Mouse (Mus musculus) yolk sac, embryonic 10.5 days (tissue): ENCODE data around the gene Amph.
"Not testable (repeated sequence)": the region's sequence is repeated elsewhere in the genome, so short reads cannot be mapped to it uniquely, and the experiment has no call there.

Experiments used
- DNase-seq: peaks from one replicate; pipeline ENCODE4 v3.0.0-alpha.2; 2017; ENCODE audit warnings: low spot score

The Amph gene

DNA sequence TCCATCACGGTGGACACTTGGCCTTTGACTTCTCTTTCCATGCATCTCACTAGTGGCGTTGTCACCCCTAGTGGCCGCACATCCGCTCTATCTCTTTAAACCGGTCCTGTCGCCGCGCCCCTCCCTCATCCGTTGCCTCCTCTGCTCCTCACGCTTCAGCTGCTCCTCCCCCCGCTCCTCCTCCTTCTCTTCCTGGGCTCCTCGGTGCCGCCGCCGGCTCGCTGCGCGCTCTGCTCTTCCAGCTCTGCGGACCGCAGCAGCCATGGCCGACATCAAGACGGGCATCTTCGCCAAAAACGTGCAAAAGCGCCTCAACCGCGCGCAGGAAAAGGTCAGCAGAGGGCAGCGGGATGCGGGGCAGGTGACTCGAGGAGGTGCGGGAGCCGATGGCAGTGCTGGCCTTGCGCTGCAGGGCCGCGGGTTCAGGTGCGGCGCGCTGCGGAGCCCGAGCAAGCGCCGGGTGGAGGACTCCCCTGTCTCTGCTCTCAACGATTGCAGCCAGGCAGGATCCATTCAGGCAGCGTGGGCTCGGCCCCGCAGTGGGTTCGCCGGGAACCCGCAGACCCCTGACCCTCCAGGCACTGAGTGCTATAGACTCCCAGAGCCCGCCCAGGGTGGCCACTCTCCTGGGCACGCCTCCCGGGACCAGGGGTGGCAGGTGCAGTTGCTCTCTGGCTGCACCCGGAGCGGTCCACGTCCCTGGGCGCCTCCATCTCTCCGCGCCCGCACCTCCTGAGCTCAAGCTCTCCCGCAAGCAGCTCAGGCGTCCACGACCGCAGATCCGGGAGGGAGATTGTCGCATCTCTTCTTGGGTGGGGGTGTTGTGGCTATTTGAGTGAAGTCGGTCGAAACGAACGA is at the start of gene Amph:
Gene Amph (plus strand): TSS at position 35 of the 858 bp plus-strand sequence.
- peak; percentile 78 for DNase-seq

DNA sequence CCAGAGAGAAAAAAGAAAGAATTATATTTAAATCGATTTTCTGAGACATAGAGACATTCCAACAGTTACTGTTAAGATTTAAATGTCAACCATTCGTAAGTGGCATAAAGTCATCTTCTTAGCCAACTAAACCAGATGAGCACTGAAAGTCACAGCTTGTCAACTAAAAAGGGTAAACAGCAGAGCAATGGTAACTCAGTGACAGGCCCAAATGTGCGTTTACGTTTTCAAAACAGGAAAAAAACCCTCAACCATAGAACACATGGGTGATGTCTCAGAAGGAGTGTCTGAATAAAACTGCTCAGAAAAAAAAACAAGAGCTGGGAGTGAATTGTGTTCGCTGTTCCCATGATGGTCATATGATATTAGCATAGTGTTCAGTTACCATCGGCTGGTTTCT is 44.4 kb upstream of the Amph start:
- no peak for DNase-seq

DNA sequence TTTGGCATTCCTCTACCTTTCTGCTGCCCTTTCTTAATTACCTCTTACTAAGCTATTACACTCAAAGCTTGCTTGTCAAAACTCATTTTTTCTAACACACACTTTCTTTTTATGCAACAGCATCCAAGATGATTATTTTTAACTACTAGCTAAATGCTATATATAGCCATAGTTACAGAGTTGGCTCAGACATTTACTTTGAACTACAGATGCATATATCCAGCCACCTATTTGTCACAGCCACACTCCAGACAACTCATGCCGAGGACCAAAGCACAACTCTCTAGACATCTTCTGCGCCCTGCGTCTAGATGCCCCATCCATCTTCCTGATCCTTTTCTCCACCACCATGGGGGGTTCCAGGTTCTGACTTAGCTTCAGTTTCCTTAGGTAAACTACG is 33.2 kb upstream of the Amph start:
- DNase-seq: no peak

DNA sequence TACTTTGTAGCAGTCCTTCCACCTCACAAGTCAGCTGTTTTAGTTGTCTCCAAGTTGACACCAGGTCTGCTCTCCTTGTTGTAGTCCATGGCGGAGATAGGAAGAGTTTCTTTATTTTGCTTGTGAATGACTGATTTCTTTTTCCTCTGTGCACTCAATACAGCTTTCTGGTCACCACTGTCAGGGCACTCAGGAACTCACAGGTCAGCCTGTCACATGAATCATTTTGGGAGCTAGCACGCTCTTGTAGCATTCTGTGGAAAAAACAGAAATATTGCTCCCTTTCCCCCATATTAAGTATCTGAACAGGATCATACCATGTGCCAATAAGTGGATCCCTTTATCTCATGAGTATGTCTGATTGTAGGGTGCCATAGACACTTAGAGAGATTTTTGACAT is 14.8 kb upstream of the Amph start:
- not testable (repeated sequence) for DNase-seq

DNA sequence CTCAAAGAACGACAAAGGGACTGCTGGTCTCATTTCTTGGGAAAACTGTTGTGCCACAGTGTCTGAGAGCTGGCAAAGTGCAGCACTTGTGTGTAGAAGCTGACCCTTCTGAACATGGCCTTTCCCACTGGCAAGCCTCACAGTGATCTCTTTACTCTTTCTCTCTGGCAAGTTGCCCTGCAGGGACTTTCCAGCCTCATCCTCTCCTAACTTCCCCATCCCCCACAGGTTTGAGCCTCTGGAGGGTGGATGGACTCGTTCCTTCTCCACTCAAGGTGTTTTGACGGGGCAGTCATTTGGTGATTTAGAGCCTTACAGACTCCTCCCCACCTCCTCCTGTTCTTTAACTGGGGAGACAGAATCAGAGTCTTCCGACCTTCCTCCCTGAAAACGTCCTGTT is 319 bp upstream of the Amph start:
- DNase-seq: no peak

DNA sequence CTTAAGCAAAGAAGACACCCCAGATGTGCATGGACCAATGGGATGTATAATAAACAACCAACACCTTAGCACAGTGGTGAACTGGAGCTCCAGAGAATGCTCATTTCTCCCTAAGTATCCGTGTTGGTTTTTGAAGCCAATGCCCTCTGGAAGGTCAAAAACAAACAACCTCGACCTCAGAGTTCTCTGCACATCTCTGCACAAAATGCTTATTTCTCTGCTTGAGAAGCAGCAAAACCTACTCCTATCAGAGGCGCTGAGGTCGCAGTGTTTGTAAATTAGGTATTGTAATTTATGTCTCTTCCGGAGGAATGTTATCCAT is 985 bp downstream of the Amph start:
- DNase-seq: no peak

DNA sequence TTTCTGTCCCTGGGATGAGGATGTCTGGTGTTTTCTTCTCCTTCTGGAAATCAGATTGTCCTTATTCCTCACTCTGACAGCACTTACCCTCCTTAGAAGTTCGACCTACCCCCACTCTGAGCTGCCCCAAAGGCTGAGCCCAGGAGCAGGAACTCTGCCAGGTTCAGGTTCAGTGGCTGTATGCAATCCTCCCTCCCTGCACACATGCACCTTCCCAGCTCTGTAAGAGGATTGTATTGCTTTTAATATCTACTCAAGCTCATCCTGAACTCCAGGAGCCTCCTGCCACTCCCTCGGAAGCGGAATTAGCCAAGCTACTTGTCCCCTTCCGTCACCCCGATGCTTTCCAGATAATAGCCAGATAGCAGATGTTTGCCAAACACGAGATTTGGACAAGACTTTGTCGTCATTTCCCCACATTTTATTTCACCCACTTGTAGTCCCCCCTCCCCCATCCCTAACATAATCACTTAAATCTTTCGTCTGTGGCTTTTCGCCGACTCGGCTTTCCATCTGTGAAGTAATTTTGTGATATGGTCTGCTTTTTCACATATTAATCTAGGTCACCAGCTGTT is 1.7 kb downstream of the Amph start:
- DNase-seq: no peak

DNA sequence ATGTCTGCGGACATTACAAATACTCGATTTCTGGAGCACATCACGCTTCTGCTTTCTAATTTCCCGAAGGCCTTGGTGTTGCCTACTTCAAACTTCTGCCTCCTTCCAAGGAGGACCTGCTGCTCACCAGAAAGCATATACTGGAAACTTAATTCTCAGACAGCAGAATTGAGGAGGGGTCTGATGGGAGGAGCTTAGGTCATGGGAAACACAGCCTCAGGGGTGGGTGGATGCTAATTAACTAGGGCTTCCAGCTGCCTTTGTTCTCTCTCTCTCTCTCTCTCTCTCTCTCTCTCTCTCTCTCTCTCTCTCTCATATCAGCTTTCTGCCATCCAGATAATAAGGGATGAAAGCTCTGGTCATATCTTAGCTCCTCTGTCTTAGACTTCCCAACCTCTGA is 5.6 kb downstream of the Amph start:
- no peak for DNase-seq

DNA sequence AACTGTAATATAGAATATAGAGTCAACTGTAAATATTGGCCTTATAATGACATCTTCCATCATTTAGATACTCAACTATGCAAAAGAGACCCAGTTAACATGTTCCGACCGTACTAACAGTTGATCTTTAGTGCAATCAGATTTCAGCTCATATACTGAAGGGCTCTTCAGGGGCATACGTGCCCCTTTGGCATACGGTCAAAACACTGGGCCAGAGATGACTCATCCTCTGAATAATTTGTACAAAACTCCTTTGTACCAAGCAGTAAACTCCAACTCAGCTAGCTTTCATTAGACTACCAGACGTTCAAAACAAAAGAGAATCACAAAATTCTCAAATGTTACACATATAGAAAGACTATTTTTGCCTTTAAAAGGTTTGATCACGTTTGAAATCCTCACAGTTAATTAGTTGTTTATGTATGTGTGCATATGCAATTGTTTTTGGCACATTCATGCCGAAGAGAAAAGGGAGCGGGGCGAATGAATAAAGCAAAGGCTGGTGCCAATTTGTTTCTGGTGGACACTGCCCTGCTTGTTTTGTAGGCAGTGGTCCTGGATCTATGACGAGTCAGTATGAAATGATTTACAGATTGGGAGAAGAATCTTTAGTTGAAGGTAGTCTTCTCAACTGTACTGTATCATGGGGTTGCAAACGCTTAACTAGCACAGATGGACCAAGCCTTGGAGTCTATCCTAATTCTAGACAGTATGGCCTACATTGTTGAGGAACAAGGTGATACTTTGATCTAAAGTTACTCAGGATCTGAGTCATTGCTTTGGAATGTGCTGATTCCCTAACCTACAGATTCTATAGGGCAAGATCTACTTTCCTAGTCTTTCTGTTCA is 8.3 kb downstream of the Amph start:
- no peak for DNase-seq

DNA sequence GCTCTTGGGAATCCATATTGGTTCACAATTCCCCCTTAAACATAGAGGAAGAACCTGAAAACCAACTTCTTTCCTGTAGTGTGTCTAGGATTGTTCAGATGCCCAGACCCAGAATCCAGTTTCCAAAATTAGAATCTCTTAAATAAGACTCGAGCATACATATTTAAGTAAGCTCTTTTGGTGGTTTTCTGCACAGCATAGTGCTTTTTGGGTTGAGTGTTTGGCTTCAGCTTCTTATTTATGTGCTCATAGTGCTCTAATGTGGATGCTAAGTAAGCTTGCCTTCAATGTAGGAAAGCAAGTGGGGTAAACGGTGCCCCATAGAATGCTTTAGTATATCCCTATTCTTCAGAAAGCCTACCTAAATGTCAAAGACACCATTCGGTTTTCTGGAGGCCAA is 9.0 kb downstream of the Amph start:
- DNase-seq: no peak

DNA sequence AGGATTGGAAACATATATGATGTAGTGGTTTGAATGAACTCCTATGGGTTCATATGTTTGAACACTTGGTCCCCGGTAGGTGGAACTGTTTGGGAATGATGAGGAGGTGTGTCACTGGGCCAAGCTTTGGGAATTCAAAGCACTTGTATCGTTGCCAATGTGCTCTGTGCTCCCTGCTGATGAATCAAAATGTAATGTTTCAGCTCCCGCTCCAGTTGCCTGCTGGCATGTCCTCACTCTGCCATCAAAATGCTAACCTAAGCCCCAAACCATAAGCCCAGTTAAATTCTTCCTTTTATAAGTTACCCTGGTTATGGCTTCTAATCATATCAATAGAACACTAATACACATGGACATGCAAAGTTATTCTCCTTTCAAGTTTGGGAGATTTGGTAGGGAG is 24.6 kb downstream of the Amph start:
- no peak for DNase-seq

DNA sequence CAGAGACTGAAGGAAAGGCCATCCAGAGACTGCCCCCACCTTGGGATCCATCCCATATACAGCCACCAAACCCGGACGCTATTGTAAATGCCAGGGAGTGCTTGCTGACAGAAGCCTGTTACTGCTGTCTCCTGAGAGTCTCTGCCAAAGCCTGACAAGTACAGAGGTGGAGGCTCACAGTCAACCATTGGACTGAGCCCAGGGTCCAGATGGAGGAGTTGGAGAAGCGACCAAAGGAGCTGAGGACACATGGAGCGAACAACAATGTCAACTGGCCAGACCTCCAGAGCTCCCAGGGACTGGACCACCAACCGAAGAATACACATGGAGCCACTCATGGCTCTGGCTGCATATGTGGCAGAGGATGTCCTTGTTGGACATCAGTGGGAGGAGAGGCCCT is 26.3 kb downstream of the Amph start:
- DNase-seq: no peak

DNA sequence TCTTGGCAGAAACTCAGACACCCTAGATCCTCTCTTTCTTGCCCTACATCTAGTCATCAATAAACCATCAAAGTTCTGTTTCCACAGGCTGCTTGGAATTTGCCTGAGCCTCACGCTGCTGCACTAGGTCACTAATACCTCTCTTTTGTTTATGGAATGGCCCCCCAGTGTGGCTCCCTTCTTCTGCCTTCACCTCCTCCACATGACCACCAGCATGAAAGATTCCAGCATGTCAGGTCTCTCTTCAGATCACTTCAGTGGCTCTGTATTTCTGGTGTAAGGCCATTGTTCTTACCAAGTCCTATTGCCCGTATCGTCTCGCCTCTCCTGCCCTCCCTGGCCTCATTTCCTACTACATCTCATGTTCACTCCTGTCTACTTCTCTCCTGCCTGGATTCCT is 39.3 kb downstream of the Amph start:
- no peak for DNase-seq

DNA sequence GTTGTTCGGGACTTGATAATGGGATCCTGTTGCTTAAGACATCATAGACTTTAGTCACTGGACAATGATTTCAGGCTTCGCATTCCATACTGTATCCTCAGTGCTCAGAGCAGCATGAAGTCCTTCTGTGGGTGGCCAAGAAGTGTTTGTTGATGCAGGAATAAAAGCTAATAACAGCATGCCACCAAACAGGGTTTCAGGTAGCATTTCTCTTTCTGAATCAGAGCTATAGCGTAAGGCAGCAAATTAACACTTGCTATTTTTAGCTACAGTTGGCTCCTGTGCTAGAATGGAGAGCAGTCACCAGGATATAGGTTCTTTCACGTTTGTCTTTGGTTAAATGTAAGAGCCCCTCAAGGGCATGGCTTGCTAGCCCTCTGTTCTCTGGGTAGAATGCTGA is 40.3 kb downstream of the Amph start:
- no peak for DNase-seq

DNA sequence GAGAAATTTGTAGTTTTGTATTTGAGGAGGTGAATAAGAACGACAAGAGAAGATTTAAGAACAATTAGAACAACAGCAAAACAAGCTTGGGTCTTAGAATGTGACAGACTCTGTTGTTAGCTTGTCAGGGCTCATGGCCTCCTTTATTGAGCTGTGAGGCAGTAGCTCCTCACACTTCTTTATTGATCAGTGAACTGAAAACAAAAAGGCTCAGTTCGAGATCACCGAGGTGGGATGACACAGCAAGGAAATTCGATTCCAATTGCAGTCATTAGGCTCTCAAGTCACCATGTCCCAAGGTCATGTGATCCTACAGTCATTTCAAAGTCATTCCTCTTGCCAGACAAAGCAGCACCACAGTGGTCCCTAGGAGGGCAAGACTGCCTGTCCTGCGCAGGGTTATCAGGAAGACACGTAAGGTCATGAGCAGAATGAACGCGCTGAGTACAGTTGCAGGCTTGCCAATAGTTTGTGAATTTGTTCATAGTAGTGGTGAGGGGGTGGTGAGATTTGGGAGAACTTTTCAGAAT is 41.2 kb downstream of the Amph start:
- DNase-seq: no peak

DNA sequence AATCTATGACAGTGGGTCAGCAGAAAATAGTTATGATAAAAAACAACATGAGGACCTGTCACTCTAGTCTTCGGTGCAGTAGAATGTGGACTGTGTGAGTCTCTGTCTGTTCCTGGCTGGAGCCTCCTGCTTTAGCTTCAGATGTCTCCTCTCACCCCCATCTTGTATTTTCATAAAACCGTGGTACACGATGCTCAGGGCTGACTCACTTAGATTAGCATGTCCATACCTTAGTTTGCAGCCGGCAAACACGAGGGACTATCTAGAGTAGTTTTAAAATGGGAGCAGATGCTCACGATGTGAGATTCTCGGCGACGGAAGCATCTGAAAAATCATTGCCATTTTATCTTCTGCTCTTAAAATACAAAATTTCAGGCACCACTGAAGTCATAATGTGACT is 54.5 kb downstream of the Amph start:
- no peak for DNase-seq

DNA sequence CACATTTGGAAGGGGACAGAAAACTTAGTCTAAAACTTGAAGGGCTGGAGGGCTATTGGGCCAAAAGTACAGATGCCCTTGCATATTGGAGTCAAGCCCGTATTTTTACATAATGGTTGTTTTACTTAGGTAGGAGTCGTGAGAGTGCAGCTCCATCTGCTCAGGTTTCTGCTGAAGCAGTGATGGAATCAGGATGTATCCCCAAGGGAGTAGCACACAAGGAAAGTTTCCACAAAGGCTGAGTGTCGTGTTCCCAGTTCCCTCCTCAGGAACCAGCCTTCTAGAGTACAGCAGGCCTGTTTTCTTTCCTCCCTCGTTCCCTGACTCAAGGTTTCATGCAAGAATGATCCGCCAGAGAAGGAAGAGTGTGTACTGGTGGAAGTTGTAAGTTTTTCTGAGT is 56.4 kb downstream of the Amph start:
- no peak for DNase-seq

DNA sequence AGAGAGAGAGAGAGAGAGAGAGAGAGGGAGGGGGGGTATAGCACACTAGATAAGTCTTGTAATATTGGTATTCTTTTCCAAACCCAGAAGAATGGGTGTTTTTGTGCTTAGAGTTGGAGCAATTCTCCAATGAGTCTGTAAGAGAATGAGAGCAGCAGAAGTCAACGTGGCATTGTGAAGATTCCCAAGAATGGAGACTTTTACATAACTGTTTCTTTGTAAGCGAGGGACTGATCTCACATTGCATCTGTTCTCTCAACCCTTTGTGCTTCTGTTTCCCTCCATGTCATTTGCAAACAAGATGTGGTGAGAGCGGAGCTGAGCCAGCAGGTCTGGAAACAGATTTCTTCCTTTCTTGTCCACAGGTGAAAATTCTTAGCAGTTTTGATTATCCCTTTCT is 60.4 kb downstream of the Amph start:
- no peak for DNase-seq

DNA sequence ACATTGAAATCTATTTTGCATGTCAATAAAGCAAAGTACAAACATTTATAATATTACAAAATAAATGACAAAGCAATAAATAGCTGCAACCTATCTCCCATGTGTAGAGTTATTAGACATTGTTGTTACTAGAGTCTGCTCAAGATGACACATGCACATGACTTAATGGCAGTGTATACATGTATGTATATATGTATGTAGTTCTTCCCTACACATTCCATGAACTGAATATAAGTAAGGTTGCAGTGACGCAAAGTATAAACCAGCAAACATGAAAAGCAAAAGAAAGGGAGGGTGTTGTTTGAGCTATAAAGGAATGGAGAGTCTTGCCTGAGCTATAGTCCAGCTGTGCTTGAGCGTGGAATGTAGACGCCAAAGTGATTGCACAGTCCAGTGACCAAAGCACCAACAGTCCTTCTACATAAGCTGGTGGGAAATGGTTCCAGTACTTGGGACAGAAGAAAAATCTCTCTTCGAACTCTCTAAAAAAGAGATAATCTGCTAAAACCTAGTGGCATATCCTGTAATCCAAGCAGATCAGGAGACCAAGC is 66.9 kb downstream of the Amph start:
- no peak for DNase-seq

DNA sequence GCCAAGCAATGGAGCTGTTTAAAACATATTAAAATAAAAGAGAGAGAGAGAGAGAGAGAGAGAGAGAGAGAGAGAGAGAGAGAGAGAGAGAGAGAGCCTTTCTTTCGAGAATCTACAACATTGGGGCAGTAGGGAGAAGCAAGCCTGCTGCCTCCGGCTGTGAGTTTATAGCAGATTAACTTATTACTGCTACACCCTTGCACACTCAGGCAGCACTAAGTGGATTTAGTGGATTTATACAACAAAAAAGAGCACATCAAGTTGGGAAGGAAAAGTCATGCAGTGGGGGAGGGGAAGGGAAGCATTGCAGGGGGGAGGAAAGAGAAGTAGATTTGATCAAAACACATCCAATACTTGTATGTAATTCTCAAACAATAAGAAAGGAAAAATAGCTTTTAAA is 73.5 kb downstream of the Amph start:
- no peak for DNase-seq

DNA sequence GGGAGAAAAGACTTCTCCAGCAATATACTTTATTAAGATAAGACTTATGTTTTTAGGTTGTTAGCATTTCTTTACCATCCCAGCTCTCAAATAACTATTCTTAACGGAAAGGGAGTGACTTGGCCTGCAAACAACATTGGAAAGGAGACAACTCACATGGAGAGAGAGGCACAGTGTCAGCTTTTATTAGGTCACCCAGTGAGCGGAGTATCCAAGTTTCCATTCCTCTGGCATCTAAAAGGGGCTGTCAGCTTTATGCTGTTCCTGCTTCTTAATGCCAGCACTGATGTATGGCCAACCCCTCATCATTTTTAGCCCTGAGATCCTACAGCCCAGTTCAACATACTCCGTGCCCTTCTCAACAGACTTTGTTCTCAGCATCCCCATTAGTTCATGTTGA is 74.3 kb downstream of the Amph start:
- DNase-seq: no peak

DNA sequence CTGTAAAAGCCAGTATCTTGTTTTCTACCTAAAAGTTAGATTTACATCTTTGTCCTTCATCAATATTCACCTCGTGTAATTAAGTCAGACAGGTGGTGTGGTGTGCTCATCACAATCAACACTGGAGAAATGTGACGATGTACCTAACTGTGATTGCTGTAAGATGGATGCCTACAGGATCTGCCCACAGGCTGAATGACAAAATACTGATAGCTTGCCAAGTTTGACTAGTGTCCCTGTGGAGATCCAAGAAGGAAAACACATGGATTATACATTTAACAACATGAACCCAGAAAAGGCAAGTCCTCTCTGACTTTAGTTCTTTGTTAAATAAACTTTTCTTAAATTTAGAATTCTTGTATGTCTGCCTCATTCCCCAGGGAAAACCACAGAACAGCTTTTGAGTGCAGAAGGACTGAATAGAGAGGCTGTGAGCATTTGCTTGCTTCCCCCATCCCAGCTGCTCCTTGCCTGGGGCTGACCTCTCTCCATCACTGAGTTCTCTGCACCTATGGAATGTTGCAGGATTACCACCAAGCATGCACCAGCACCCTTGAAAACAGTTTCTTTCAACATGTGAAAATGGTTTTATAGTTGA is 77.2 kb downstream of the Amph start:
- no peak for DNase-seq
